Mouse (Mus musculus) G1E (cell line): Measurements from ENCODE around the gene Relt. TPM values are rescaled to one million over a fixed set of nuclear protein-coding genes. Genes with fewer than 3 reads are reported as not detected.

Experiments used
- ATAC-seq: 2 replicates; pipeline ENCODE4 v1.8.0; 2016; ENCODE audit warnings: mild to moderate bottlenecking; ENCODE audit not compliant: insufficient number of reproducible peaks, poor library complexity, low FRiP score, severe bottlenecking; ENCODE audit errors: extremely low read depth
- DNase-seq: peaks from one replicate; pipeline ENCODE4 v3.0.0; 2012; ENCODE audit warnings: low spot score
- H3K27me3 ChIP-seq: 2 replicates; pipeline ENCODE4 v1.6.1; 2012; ENCODE audit warnings: mild to moderate bottlenecking, low read length, inconsistent platforms; ENCODE audit not compliant: insufficient read depth
- H3K36me3 ChIP-seq: replicated peaks from 2 replicates; pipeline ENCODE3; 2012; ENCODE audit warnings: mild to moderate bottlenecking, inconsistent platforms
- H3K4me1 ChIP-seq: 2 replicates; pipeline ENCODE4 v1.6.1; 2012; ENCODE audit warnings: low read depth, low read length, inconsistent platforms, mixed read lengths; ENCODE audit not compliant: insufficient read depth
- H3K4me3 ChIP-seq: 2 replicates; pipeline ENCODE4 v1.5.1; 2012; ENCODE audit warnings: low read depth, mild to moderate bottlenecking, inconsistent platforms, low read length, moderate library complexity, mixed read lengths
- H3K9me3 ChIP-seq: replicated peaks from 2 replicates; pipeline ENCODE4 v1.6.1; 2012; ENCODE audit warnings: inconsistent platforms
- CTCF ChIP-seq: IDR thresholded peaks from 2 replicates; pipeline ENCODE4 v1.5.1; 2012; ENCODE audit warnings: low read depth, low read length, inconsistent platforms, mixed read lengths
- GATA1 ChIP-seq: IDR thresholded peaks from 2 replicates; pipeline ENCODE4 v1.6.1; 2012; ENCODE audit warnings: borderline replicate concordance, low read length, inconsistent platforms, mixed read lengths
- GATA2 ChIP-seq: IDR thresholded peaks from 2 replicates; pipeline ENCODE4 v1.6.1; 2012; ENCODE audit warnings: low read depth, low read length, inconsistent platforms, borderline replicate concordance
- POLR2AphosphoS5 ChIP-seq: IDR thresholded peaks from 2 replicates; pipeline ENCODE4 v1.6.1; 2012; ENCODE audit warnings: low read depth, low read length, inconsistent platforms; ENCODE audit not compliant: insufficient replicate concordance
- TAL1 ChIP-seq: conservative IDR thresholded peaks from 2 replicates; pipeline ENCODE4 v1.6.1; 2012; ENCODE audit warnings: low read depth, low read length, inconsistent platforms, mixed read lengths
- polyA plus RNA-seq: library from polyadenylated mRNA; stranded (reverse); fragments of >175 nt; gene quantifications from 2 replicates; pipeline ENCODE4 v1.2.3, GENCODE M21; 2012
- total RNA-seq, 2 experiments: library from RNA; stranded (forward) in 1 of 2; stranded (reverse) in 1 of 2; fragments of 200-1000 nt in 1 of 2; fragments of >200 nt in 1 of 2; fragmentation: Nextera tagmentation in 1 of 2; gene quantifications; 2 replicates each; pipeline ENCODE4 v1.2.3; 2014 to 2017

Gene Relt
- total RNA-seq (2014; fragmentation: Nextera tagmentation), result 15.4 and 21.5 TPM in 2 replicates
- total RNA-seq (2017), result 25.5 and 39.1 TPM in 2 replicates
- 75.6 and 75.9 TPM in 2 replicates for polyA plus RNA-seq

GRCm38 (mm10) chr7:100862828-100863638, at the start of gene Relt:
Gene Relt, minus strand, starts transcription at chr7:100863446.
- peaks cover 55% of the 10 kb centered on the region for H3K4me1 ChIP-seq

DNA sequence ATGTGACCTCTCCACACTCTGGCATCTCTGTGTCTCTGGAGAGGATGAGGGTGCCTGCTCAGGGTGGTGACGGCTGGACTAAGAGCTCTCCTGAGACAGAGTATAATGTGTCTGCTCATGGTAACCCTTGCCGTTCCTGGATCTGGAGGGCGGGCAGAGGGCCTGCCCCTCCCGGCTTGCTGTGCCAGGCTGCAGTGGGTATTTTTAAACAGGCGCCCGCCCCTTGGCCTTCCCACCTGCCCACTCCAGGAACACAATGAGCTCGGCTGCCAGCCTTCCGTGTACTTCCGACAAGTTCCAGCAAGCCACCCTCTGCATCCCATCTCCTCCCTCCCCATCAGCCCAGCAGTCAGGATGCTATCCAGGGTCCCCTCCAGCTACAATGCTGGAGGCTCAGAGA, 48.5 kb upstream of the Relt start:
- no peak for TF ChIP-seq GATA1
- no peak for TF ChIP-seq TAL1
- no peak for TF ChIP-seq GATA2
- no peak for TF ChIP-seq CTCF
- TF ChIP-seq POLR2AphosphoS5, result no peak
- no peaks in the 10 kb centered on the region for H3K4me1 ChIP-seq
- no peak overlapping the region for H3K4me3 ChIP-seq
- H3K27me3 ChIP-seq, result peaks cover 26% of the 10 kb centered on the region
- H3K9me3 ChIP-seq, result no peaks in the 10 kb centered on the region
- no peaks in the 10 kb centered on the region for H3K36me3 ChIP-seq
- no peak for DNase-seq
- no peak for ATAC-seq

More at GRCm38 (mm10) chr7:100862828-100863638, at the start of gene Relt:
- H3K9me3 ChIP-seq, result no peaks in the 10 kb centered on the region
- no peaks in the 10 kb centered on the region for H3K27me3 ChIP-seq
- peaks cover 41% of the 10 kb centered on the region for H3K36me3 ChIP-seq
- peak within 1 kb of the TSS; percentile 95 for H3K4me3 ChIP-seq
- DNase-seq, result peak; percentile 95
- TF ChIP-seq CTCF (peak; percentile 72), GATA1 (no peak), POLR2AphosphoS5 (no peak), GATA2 (no peak), TAL1 (no peak)
- peak; percentile 57 for ATAC-seq

GRCm38 (mm10) chr7:100911246-100911770, 48.1 kb upstream of the Relt start:
- ATAC-seq (no peak), DNase-seq (no peak)
- Histone ChIP-seq H3K4me1 (no peaks in the 10 kb centered on the region), H3K36me3 (no peaks in the 10 kb centered on the region), H3K4me3 (no peak overlapping the region), H3K27me3 (peaks cover 23% of the 10 kb centered on the region), H3K9me3 (no peaks in the 10 kb centered on the region)
- no peak for TF ChIP-seq CTCF
- no peak for TF ChIP-seq GATA2
- no peak for TF ChIP-seq POLR2AphosphoS5
- TF ChIP-seq GATA1, result no peak
- TF ChIP-seq TAL1, result no peak

- ATAC-seq, result no peak
- no peak for DNase-seq
- TF ChIP-seq GATA1, result no peak
Measured at GRCm38 (mm10) chr7:100908567-100908966, 45.3 kb upstream of the Relt start.

GRCm38 (mm10) chr7:100908061-100908460, 44.8 kb upstream of the Relt start:
- ATAC-seq (no peak), DNase-seq (no peak)
- no peaks in the 10 kb centered on the region for H3K36me3 ChIP-seq
- H3K27me3 ChIP-seq, result peaks cover 16% of the 10 kb centered on the region
- no peaks in the 10 kb centered on the region for H3K4me1 ChIP-seq
- TF ChIP-seq GATA1 (no peak), GATA2 (no peak), TAL1 (no peak), POLR2AphosphoS5 (no peak), CTCF (no peak)
- no peak overlapping the region for H3K4me3 ChIP-seq
- H3K9me3 ChIP-seq, result no peaks in the 10 kb centered on the region

More at GRCm38 (mm10) chr7:100908567-100908966, 45.3 kb upstream of the Relt start:
- Histone ChIP-seq H3K36me3 (no peaks in the 10 kb centered on the region), H3K4me3 (no peak overlapping the region), H3K27me3 (peaks cover 19% of the 10 kb centered on the region), H3K4me1 (no peaks in the 10 kb centered on the region), H3K9me3 (no peaks in the 10 kb centered on the region)

DNA sequence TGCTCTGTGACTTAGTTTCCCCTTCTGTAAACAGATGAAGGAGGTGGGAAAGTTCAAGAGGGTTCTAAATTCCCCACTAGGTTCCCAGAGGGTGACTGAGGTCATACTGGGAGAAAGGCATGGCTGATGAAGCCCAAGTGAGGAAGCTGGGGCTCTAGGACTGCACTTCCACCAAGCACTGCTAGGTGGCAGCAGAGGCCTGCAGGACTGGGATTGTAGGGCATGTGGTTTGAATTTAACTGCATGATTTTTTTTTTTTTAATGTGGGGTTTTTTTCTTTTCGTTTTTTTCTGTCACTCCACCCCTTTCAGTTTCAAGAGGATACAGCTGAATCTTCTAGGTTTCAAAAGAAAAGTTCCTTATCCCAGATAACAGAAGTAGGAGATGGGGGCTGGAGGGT, 44.0 kb upstream of the Relt start:
- no peak for TF ChIP-seq GATA1
- TF ChIP-seq GATA2, result no peak
- TF ChIP-seq POLR2AphosphoS5, result no peak
- TF ChIP-seq CTCF, result peak; percentile 97
- peak; percentile 64 for DNase-seq
- no peaks in the 10 kb centered on the region for H3K9me3 ChIP-seq
- no peak overlapping the region for H3K4me3 ChIP-seq
- ATAC-seq, result no peak
- no peaks in the 10 kb centered on the region for H3K4me1 ChIP-seq
- peaks cover 16% of the 10 kb centered on the region for H3K27me3 ChIP-seq
- no peaks in the 10 kb centered on the region for H3K36me3 ChIP-seq
